Mouse (Mus musculus) kidney, postnatal 36 days (tissue): ENCODE measurements around the gene Ppp2r3a.
A peak's percentile ranks its signal among the peaks of the same experiment; 100 is the strongest.

Experiments used
- DNase-seq, 2 experiments: peaks; one replicate each; pipeline ENCODE4 v3.0.0; 2021 to 2022; ENCODE audit warnings: mixed read lengths in 2 of 2

The Ppp2r3a gene

GRCm38 (mm10) chr9:101152872-101153271 is 98.7 kb downstream of the Ppp2r3a start:
- DNase-seq = no peak

- no peak for DNase-seq
These were observed 108.0 kb downstream of the Ppp2r3a start for GRCm38 (mm10) chr9:101143635-101144034.

GRCm38 (mm10) chr9:101114182-101114884 is 137.3 kb downstream of the Ppp2r3a start:
- DNase-seq = peak; percentile 23 to 49

- no peak for DNase-seq
These were observed 138.3 kb downstream of the Ppp2r3a start for GRCm38 (mm10) chr9:101113317-101113716.

GRCm38 (mm10) chr9:101110013-101110412 is 141.6 kb downstream of the Ppp2r3a start:
- DNase-seq = peak; percentile 52 to 76

- DNase-seq = no peak
These were observed 144.2 kb downstream of the Ppp2r3a start for GRCm38 (mm10) chr9:101107386-101107785.

GRCm38 (mm10) chr9:101105735-101106134 is 145.9 kb downstream of the Ppp2r3a start:
- no peak for DNase-seq

GRCm38 (mm10) chr9:101104931-101105330 is 146.7 kb downstream of the Ppp2r3a start:
- DNase-seq = no peak

GRCm38 (mm10) chr9:101102288-101102687 is 149.3 kb downstream of the Ppp2r3a start:
- no peak for DNase-seq

- no peak for DNase-seq
These were observed 150.0 kb downstream of the Ppp2r3a start for GRCm38 (mm10) chr9:101101547-101101946.

- no peak for DNase-seq
These were observed 151.4 kb downstream of the Ppp2r3a start for GRCm38 (mm10) chr9:101100163-101100562.

- DNase-seq = no peak
These were observed 152.2 kb downstream of the Ppp2r3a start for GRCm38 (mm10) chr9:101099445-101099844.

GRCm38 (mm10) chr9:101097542-101097941 is 154.1 kb downstream of the Ppp2r3a start:
- no peak for DNase-seq

- no peak for DNase-seq
These were observed 155.1 kb downstream of the Ppp2r3a start for GRCm38 (mm10) chr9:101096461-101096860.

GRCm38 (mm10) chr9:101095425-101095824 is 156.2 kb downstream of the Ppp2r3a start:
- no peak for DNase-seq

GRCm38 (mm10) chr9:101083728-101084127 is 167.9 kb downstream of the Ppp2r3a start:
- no peak for DNase-seq

- no peak for DNase-seq
These were observed 171.4 kb downstream of the Ppp2r3a start for GRCm38 (mm10) chr9:101080046-101080685.

GRCm38 (mm10) chr9:101078579-101078978 is 173.0 kb downstream of the Ppp2r3a start:
- peak in 1 of 2 experiments; percentile 38 for DNase-seq

GRCm38 (mm10) chr9:101077486-101077885 is 174.1 kb downstream of the Ppp2r3a start:
- DNase-seq = no peak

- peak; percentile 20 to 44 for DNase-seq
These were observed 175.3 kb downstream of the Ppp2r3a start for GRCm38 (mm10) chr9:101076095-101076875.

GRCm38 (mm10) chr9:101075694-101076093 is 175.9 kb downstream of the Ppp2r3a start:
- no peak for DNase-seq

GRCm38 (mm10) chr9:101075091-101075581 is 176.5 kb downstream of the Ppp2r3a start:
- peak; percentile 21 to 55 for DNase-seq

- peak; percentile 92 to 93 for DNase-seq
These were observed 177.1 kb downstream of the Ppp2r3a start for GRCm38 (mm10) chr9:101074332-101075021.
